ENCODE assay signal across 14 mouse cellular contexts in the genomic region with DNA sequence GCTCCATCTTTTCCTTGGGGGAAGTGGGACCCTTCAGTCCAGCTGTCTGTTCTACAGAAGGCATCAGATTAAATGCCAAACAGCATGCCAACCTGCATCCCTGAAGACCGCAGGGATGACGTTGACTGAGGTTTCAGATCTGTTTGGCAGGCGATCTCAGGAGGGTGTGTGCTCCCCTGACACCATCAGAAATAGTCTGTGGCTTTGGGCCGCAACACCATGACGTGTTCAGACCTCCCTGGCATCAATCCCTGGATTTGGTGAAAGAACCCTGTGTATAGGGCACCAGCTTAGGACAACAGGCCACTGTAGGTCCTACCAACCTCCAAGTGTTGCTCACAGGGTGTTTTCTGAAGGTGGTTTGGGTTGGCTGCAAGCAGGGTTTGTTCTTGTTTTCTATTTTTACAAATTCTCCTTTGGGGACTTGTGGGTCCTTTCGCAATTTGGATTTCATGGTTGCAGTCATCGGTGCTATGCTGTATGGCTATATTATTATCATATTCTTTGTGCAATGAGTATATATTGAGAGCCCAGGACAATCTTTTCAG.
DNase-seq lines count a peak whose midpoint lies in the region; ATAC-seq lines count a peak whose summit lies in the region.
"Had no signal": no experiment of that assay in that cellular context is flagged by ENCODE, and none has a peak within 500 bp of the region (broad histone marks: within the 10 kb centered on the region; RNA-seq: fewer than 3 reads in every experiment).

No protein-coding gene starts in this region.

- 68% methylated on average over 7 of the region's 7 CpGs for WGBS in liver, embryonic 16.5 days (ENCODE audit: insufficient replicate concordance)
- 92% methylated on average over 7 of the region's 7 CpGs for WGBS in forebrain, embryonic 15.5 days

- no peak overlapping the region for H3K4me3 ChIP-seq in liver, embryonic 16.5 days (ENCODE audit: low read depth, low read length)
- peak overlapping the region; percentile 24 for H3K4me3 ChIP-seq in megakaryocyte, embryonic 14.5 days (replicated peaks)
- no peak overlapping the region for H3K4me3 ChIP-seq in forebrain, embryonic 15.5 days
- H3K4me3 ChIP-seq: heart, embryonic 10.5 days; kidney, embryonic 15.5 days; layer of hippocampus, adult 2 months; liver, embryonic 13.5 days; stomach, embryonic 15.5 days had no signal

- H3K9ac ChIP-seq in liver, embryonic 16.5 days (ENCODE audit: low read depth, low read length), result no peak overlapping the region
- H3K9ac ChIP-seq in forebrain, embryonic 15.5 days (replicated peaks), result no peak overlapping the region
- H3K9ac ChIP-seq: kidney, embryonic 15.5 days; liver, embryonic 13.5 days; stomach, embryonic 15.5 days had no signal

- no peaks in the 10 kb centered on the region for H3K9me3 ChIP-seq in liver, embryonic 16.5 days (replicated peaks; ENCODE audit: control insufficient read depth, low read length)
- H3K9me3 ChIP-seq in megakaryocyte, embryonic 14.5 days, result no peaks in the 10 kb centered on the region
- H3K9me3 ChIP-seq in forebrain, embryonic 15.5 days, result no peaks in the 10 kb centered on the region
- H3K9me3 ChIP-seq: heart, embryonic 10.5 days; kidney, embryonic 15.5 days; liver, embryonic 13.5 days; stomach, embryonic 15.5 days had no signal

- H3K4me2 ChIP-seq in liver, embryonic 16.5 days (ENCODE audit: low read depth, low read length), result no peak overlapping the region
- H3K4me2 ChIP-seq in forebrain, embryonic 15.5 days (replicated peaks), result no peak overlapping the region
- H3K4me2 ChIP-seq: kidney, embryonic 15.5 days; liver, embryonic 13.5 days; stomach, embryonic 15.5 days had no signal

- no peak for ATAC-seq in liver, embryonic 16.5 days (ENCODE audit: low read depth)
- ATAC-seq in forebrain, embryonic 15.5 days (replicated peaks), result no peak

- H3K4me1 ChIP-seq in liver, embryonic 16.5 days (ENCODE audit: control insufficient read depth, low read depth, low read length), result no peaks in the 10 kb centered on the region; the same call in 1 of the 2 replicates
- H3K4me1 ChIP-seq in megakaryocyte, embryonic 14.5 days, result peaks cover 5% of the 10 kb centered on the region; the same call in 1 of the 2 replicates
- peaks cover 5% of the 10 kb centered on the region; the same call in 1 of the 2 replicates for H3K4me1 ChIP-seq in forebrain, embryonic 15.5 days
- H3K4me1 ChIP-seq: stomach, embryonic 15.5 days had no signal

- H3K36me3 ChIP-seq in liver, embryonic 16.5 days (ENCODE audit: control insufficient read depth, insufficient read depth), result no peaks in the 10 kb centered on the region
- no peaks in the 10 kb centered on the region for H3K36me3 ChIP-seq in megakaryocyte, embryonic 14.5 days (replicated peaks; ENCODE audit: low read length)
- no peaks in the 10 kb centered on the region for H3K36me3 ChIP-seq in forebrain, embryonic 15.5 days
- H3K36me3 ChIP-seq: heart, embryonic 10.5 days; kidney, embryonic 15.5 days; liver, embryonic 13.5 days; stomach, embryonic 15.5 days had no signal

- H3K27me3 ChIP-seq in liver, embryonic 16.5 days (ENCODE audit: control insufficient read depth, insufficient read depth, low read depth, low read length), result no peaks in the 10 kb centered on the region
- no peaks in the 10 kb centered on the region for H3K27me3 ChIP-seq in megakaryocyte, embryonic 14.5 days (replicated peaks)
- H3K27me3 ChIP-seq in forebrain, embryonic 15.5 days, result no peaks in the 10 kb centered on the region
- H3K27me3 ChIP-seq: kidney, embryonic 15.5 days; liver, embryonic 13.5 days; stomach, embryonic 15.5 days had no signal

- H3K27ac ChIP-seq in liver, embryonic 16.5 days (ENCODE audit: low read length), result peak overlapping the region; percentile 48; the same call in 1 of the 2 replicates
- no peak overlapping the region for H3K27ac ChIP-seq in forebrain, embryonic 15.5 days (replicated peaks)
- H3K27ac ChIP-seq: heart, embryonic 10.5 days; layer of hippocampus, adult 2 months; liver, embryonic 13.5 days; stomach, embryonic 15.5 days had no signal

- DNase-seq in liver, result no peak
- DNase-seq in B cell, adult 2 months, result peak; percentile 51 to 58
- peak; percentile 12 to 31 for DNase-seq in adrenal gland, postnatal 36 days
- no peak for DNase-seq in cerebellum, adult 9-10 months
- DNase-seq: cerebellum, postnatal 14 days; liver, embryonic 13.5 days; right cerebral cortex, postnatal 14 days had no signal

Comparison
In these comparisons a context has a peak if more than half of its experiments do, and no peak if none do; other contexts are left out.
1. DNase-seq: peak in B cell, adult 2 months (2 of 2) and adrenal gland, postnatal 36 days (2 of 2); none in liver (single experiment) and cerebellum, adult 9-10 months (single experiment).